Mouse (Mus musculus): ENCODE data around the gene Ppp1cb. TPM values are rescaled to one million over a fixed set of nuclear protein-coding genes. Genes with fewer than 3 reads are reported as not detected.

Ppp1cb gene
- total and polyA plus RNA-seq, 2 experiments from 2014 or later, result 155 to 287 TPM

GRCm38 (mm10) chr5:32413569-32413968 is 45.1 kb upstream of the Ppp1cb start:
- no peak for DNase-seq (ENCODE audit: low spot score)
- Histone ChIP-seq H3K4me1 (ENCODE audit: control insufficient read depth, insufficient read depth) (peaks cover 65% of the 10 kb centered on the region), H3K4me2 (ENCODE audit: low read depth, low read length) (no peak overlapping the region), H3K27me3 (ENCODE audit: control insufficient read depth, insufficient read depth, low read length) (no peaks in the 10 kb centered on the region), H3K27ac (ENCODE audit: low read depth) (peak overlapping the region; percentile 87), H3K9ac (replicated peaks; ENCODE audit: low read depth, low read length) (no peak overlapping the region), H3K36me3 (replicated peaks; ENCODE audit: control insufficient read depth, insufficient read depth, low read length) (no peaks in the 10 kb centered on the region), H3K4me3 (ENCODE audit: low read depth, low read length) (no peak overlapping the region), H3K9me3 (replicated peaks; ENCODE audit: control insufficient read depth, low read length) (no peaks in the 10 kb centered on the region)
- 69% methylated on average over 2 of the region's 2 CpGs for WGBS
- TF ChIP-seq CTCF (IDR thresholded peaks at IDR 0.05; ENCODE audit: low read depth), result no peak
- no peak for TF ChIP-seq EP300 (IDR thresholded peaks at IDR 0.05; ENCODE audit: low read depth)
- no peak for ATAC-seq (ENCODE audit: insufficient read depth, low read depth)

DNA sequence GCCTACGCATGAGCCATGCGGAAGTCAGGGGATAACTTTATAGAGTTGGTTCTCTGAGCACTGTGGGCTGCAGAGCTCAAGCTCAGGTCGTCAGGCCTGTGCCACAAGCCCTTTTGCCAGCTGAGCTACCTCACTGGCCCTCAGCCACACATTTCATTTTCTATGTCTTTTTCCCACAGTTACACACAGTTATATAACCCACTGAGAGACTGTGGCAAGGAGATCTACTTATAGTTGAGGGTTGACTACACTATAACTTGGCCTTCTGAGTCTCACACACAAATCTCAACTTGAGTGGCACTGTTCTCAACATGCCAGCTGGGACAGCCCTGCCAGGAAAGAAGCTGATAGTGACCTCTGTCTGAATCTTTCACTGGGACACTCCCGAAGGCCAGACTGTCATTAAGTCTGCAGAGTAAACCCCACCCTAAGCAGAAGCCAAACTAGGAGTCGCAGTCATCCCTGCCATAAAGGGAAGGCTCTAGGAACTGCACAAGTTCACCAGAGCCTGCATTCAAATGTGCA is 44.1 kb upstream of the Ppp1cb start:
- peak; percentile 17; the same call in 1 of the 2 replicates for ATAC-seq (ENCODE audit: insufficient read depth, low read depth)

GRCm38 (mm10) chr5:32415554-32415953 is 43.1 kb upstream of the Ppp1cb start:
- H3K27me3 ChIP-seq (ENCODE audit: control insufficient read depth, insufficient read depth, low read length), result no peaks in the 10 kb centered on the region
- H3K4me1 ChIP-seq (ENCODE audit: control insufficient read depth, insufficient read depth), result peaks cover 56% of the 10 kb centered on the region
- no peak overlapping the region for H3K4me2 ChIP-seq (ENCODE audit: low read depth, low read length)
- TF ChIP-seq EP300 (IDR thresholded peaks at IDR 0.05; ENCODE audit: low read depth) (no peak), CTCF (IDR thresholded peaks at IDR 0.05; ENCODE audit: low read depth) (no peak)
- DNase-seq (ENCODE audit: low spot score) (no peak), ATAC-seq (ENCODE audit: insufficient read depth, low read depth) (no peak)
- no peak overlapping the region for H3K4me3 ChIP-seq (ENCODE audit: low read depth, low read length)
- WGBS, result 86% methylated on average over 6 of the region's 6 CpGs
- peak overlapping the region; percentile 87; the same call in 1 of the 2 replicates for H3K27ac ChIP-seq (ENCODE audit: low read depth)
- H3K36me3 ChIP-seq (replicated peaks; ENCODE audit: control insufficient read depth, insufficient read depth, low read length), result no peaks in the 10 kb centered on the region
- H3K9me3 ChIP-seq (replicated peaks; ENCODE audit: control insufficient read depth, low read length), result no peaks in the 10 kb centered on the region
- H3K9ac ChIP-seq (replicated peaks; ENCODE audit: low read depth, low read length), result no peak overlapping the region

More for the DNA sequence above, 44.1 kb upstream of the Ppp1cb start:
- H3K4me1 ChIP-seq (ENCODE audit: control insufficient read depth, insufficient read depth), result peaks cover 56% of the 10 kb centered on the region
- no peaks in the 10 kb centered on the region for H3K36me3 ChIP-seq (replicated peaks; ENCODE audit: control insufficient read depth, insufficient read depth, low read length)
- no peak overlapping the region for H3K4me2 ChIP-seq (ENCODE audit: low read depth, low read length)
- no peaks in the 10 kb centered on the region for H3K9me3 ChIP-seq (replicated peaks; ENCODE audit: control insufficient read depth, low read length)
- WGBS, result 52% methylated on average over 5 of the region's 5 CpGs
- DNase-seq (ENCODE audit: low spot score), result peak; percentile 62
- peak overlapping the region; percentile 87 for H3K27ac ChIP-seq (ENCODE audit: low read depth)
- TF ChIP-seq EP300 (IDR thresholded peaks at IDR 0.05; ENCODE audit: low read depth) (no peak), CTCF (IDR thresholded peaks at IDR 0.05; ENCODE audit: low read depth) (no peak)
- H3K9ac ChIP-seq (replicated peaks; ENCODE audit: low read depth, low read length), result 0 out of 2 replicates have a peak overlapping the region, but pooled peaks have one; percentile 11
- H3K27me3 ChIP-seq (ENCODE audit: control insufficient read depth, insufficient read depth, low read length), result no peaks in the 10 kb centered on the region
- H3K4me3 ChIP-seq (ENCODE audit: low read depth, low read length), result no peak overlapping the region

DNA sequence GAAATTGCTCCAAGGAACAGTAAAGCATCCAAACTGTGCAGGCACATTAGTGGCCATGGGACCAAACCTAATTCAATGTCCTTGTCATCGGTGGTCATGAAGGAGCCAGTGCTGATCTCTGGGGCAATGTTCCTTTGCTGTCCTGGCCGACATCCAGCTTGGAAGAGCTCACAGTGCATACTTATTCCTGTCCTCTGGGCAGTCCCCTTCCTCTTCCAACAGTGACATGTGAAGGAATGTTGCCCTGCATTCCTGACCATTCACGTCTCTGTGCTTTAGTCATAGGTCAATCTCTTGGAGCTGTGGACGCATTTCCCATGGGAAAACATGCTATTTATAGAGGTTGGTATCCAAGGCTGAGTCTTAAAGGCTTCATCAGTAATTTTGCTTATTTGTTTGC is 41.8 kb upstream of the Ppp1cb start:
- peak; percentile 97 for DNase-seq (ENCODE audit: low spot score)
- peak; percentile 94 for ATAC-seq (ENCODE audit: insufficient read depth, low read depth)
- WGBS, result 4% methylated on average over 4 of the region's 4 CpGs
- H3K9me3 ChIP-seq (replicated peaks; ENCODE audit: control insufficient read depth, low read length), result no peaks in the 10 kb centered on the region
- no peak overlapping the region for H3K4me2 ChIP-seq (ENCODE audit: low read depth, low read length)
- no peaks in the 10 kb centered on the region for H3K27me3 ChIP-seq (ENCODE audit: control insufficient read depth, insufficient read depth, low read length)
- H3K36me3 ChIP-seq (replicated peaks; ENCODE audit: control insufficient read depth, insufficient read depth, low read length), result no peaks in the 10 kb centered on the region
- H3K4me3 ChIP-seq (ENCODE audit: low read depth, low read length), result no peak overlapping the region
- H3K27ac ChIP-seq (ENCODE audit: low read depth), result peak overlapping the region; percentile 89
- H3K9ac ChIP-seq (replicated peaks; ENCODE audit: low read depth, low read length), result no peak overlapping the region
- peaks cover 52% of the 10 kb centered on the region for H3K4me1 ChIP-seq (ENCODE audit: control insufficient read depth, insufficient read depth)
- no peak for TF ChIP-seq CTCF (IDR thresholded peaks at IDR 0.05; ENCODE audit: low read depth)
- TF ChIP-seq EP300 (IDR thresholded peaks at IDR 0.05; ENCODE audit: low read depth), result peak; percentile 86

DNA sequence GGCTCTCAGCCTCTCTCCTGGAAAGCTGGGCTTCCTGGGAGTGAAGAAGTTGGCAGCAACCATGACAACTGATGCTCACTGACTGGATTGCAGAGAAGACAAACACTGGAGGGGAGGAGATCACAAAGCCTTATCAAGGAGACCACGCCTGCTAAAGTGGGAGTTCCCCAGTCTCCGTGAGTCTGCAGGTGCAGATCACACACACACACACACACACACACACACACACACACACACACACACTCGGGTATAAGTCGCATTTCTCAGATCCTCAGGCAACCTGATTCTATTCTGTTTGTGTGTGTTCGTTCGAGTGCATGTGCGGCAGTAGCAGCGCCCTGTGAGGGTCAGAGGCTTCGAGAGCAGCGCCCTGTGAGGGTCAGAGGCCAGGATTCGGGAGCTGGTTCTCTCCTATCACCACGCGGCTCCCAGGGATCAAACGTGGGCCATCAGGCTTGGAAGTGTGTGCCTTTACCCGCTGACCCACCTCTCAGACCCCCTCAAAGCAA is 36.5 kb upstream of the Ppp1cb start:
- TF ChIP-seq CTCF (IDR thresholded peaks at IDR 0.05; ENCODE audit: low read depth) (no peak), EP300 (IDR thresholded peaks at IDR 0.05; ENCODE audit: low read depth) (no peak)
- WGBS, result 25% methylated on average over 15 of the region's 15 CpGs
- Histone ChIP-seq H3K27me3 (ENCODE audit: control insufficient read depth, insufficient read depth, low read length) (no peaks in the 10 kb centered on the region), H3K27ac (ENCODE audit: low read depth) (peak overlapping the region; percentile 19; the same call in 1 of the 2 replicates), H3K4me3 (ENCODE audit: low read depth, low read length) (no peak overlapping the region), H3K9me3 (replicated peaks; ENCODE audit: control insufficient read depth, low read length) (no peaks in the 10 kb centered on the region), H3K36me3 (replicated peaks; ENCODE audit: control insufficient read depth, insufficient read depth, low read length) (no peaks in the 10 kb centered on the region), H3K9ac (replicated peaks; ENCODE audit: low read depth, low read length) (no peak overlapping the region), H3K4me1 (ENCODE audit: control insufficient read depth, insufficient read depth) (peaks cover 16% of the 10 kb centered on the region), H3K4me2 (ENCODE audit: low read depth, low read length) (no peak overlapping the region)
- DNase-seq (ENCODE audit: low spot score) (peak; percentile 48), ATAC-seq (ENCODE audit: insufficient read depth, low read depth) (no peak)
